Mouse (Mus musculus) spleen, adult 2 months (tissue): ENCODE results near the gene 4933402J07Rik.

Source experiments
- CTCF ChIP-seq: fragments of 200-500 bp; IDR thresholded peaks from 2 replicates; pipeline ENCODE4 v1.5.1; 2011; ENCODE audit warnings: mild to moderate bottlenecking, inconsistent platforms; ENCODE audit not compliant: insufficient read depth, insufficient read length, insufficient replicate concordance; ENCODE audit errors: extremely low read depth
- POLR2A ChIP-seq: fragments of 200-500 bp; IDR thresholded peaks from 2 replicates; pipeline ENCODE4 v1.6.1; 2011; ENCODE audit warnings: low read depth, low read length, inconsistent platforms

DNA sequence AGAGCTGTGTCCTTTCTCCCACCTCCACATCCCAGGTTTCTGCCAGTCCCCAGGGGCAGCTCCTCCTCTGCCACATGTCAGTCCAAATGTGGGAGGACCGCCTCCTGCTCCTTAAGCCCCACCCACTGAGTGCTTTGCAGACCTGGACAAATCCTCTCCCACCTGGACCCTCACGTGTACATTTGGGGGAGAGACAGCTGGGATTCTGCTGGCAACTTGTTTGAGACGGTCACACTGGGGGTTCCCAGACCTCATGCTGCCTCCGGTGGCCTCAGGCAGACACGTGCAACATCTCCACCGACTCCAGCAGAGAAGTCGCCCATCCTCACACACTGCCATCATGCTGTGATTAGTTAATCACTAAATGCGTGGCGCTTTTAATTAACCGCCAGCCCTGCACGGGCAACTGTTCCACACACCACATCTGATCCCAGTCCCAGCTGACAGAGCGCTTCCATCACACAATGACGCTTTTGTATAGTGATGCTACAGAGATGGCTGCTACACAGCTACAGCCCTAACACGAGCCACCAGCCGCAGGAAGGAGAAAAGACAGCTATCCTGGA is 23.7 kb upstream of the 4933402J07Rik start:
- TF ChIP-seq CTCF (no peak), POLR2A (no peak)
